Comparison of ENCODE assay signal across 31 mouse cellular contexts in genomic region chr2:22679944-22680343, GRCm38 (mm10). TPM values are rescaled to one million over a fixed set of nuclear protein-coding genes. Genes with fewer than 3 reads are reported as not detected.
A peak's percentile ranks its signal among the peaks of the same experiment; 100 is the strongest.
DNase-seq lines count a peak whose midpoint lies in the region; ATAC-seq and TF ChIP-seq lines count a peak whose summit lies in the region.
"Had no signal": no experiment of that assay in that cellular context is flagged by ENCODE, and none has a peak within 500 bp of the region (broad histone marks: within the 10 kb centered on the region; RNA-seq: fewer than 3 reads in every experiment).

No protein-coding gene starts in this region.

- no peaks in the 10 kb centered on the region for H3K4me1 ChIP-seq in heart, postnatal 0 days (ENCODE audit: control insufficient read depth, insufficient read depth)
- H3K4me1 ChIP-seq in heart, embryonic 10.5 days = no peaks in the 10 kb centered on the region
- H3K4me1 ChIP-seq: embryonic facial prominence, embryonic 15.5 days; heart, embryonic 15.5 days; hindbrain, embryonic 10.5 days; limb, embryonic 12.5 days; liver, embryonic 12.5 days had no signal

- WGBS in heart, postnatal 0 days = 49% methylated on average over 4 of the region's 4 CpGs
- WGBS in heart, embryonic 10.5 days = 67% methylated on average over 4 of the region's 4 CpGs

- TF ChIP-seq POLR2A in brain, embryonic 14.5 days (IDR thresholded peaks at IDR 0.05; ENCODE audit: borderline replicate concordance, extremely low read depth, insufficient read depth, insufficient read length, poor library complexity, severe bottlenecking) = no peak

- H3K4me2 ChIP-seq in heart, postnatal 0 days (ENCODE audit: low read depth, low read length) = no peak overlapping the region
- H3K4me2 ChIP-seq: embryonic facial prominence, embryonic 15.5 days; heart, embryonic 15.5 days; limb, embryonic 12.5 days; liver, embryonic 12.5 days; midbrain, embryonic 11.5 days had no signal

- H3K9ac ChIP-seq in heart, postnatal 0 days (replicated peaks; ENCODE audit: low read depth, low read length) = no peak overlapping the region
- H3K9ac ChIP-seq: embryonic facial prominence, embryonic 15.5 days; heart, embryonic 15.5 days; limb, embryonic 12.5 days; liver, embryonic 12.5 days had no signal

- H3K4me3 ChIP-seq in heart, postnatal 0 days (ENCODE audit: low read depth, low read length) = no peak overlapping the region
- no peak overlapping the region for H3K4me3 ChIP-seq in heart, embryonic 10.5 days
- H3K4me3 ChIP-seq: embryonic facial prominence, embryonic 15.5 days; gastrocnemius, adult 2 months; heart, embryonic 15.5 days; hindbrain, embryonic 10.5 days; layer of hippocampus, adult 2 months; limb, embryonic 12.5 days; liver, embryonic 12.5 days had no signal

- intact Hi-C loops in left cerebral cortex, postnatal 10 days (cut with DNase I) = no loop called here

- no peak for TF ChIP-seq EP300 in heart, postnatal 0 days (IDR thresholded peaks at IDR 0.05; ENCODE audit: low read depth)

- no peaks in the 10 kb centered on the region for H3K36me3 ChIP-seq in heart, postnatal 0 days (replicated peaks; ENCODE audit: control insufficient read depth, insufficient read depth, low read length)
- no peaks in the 10 kb centered on the region for H3K36me3 ChIP-seq in heart, embryonic 10.5 days
- H3K36me3 ChIP-seq: embryonic facial prominence, embryonic 15.5 days; heart, embryonic 15.5 days; hindbrain, embryonic 10.5 days; limb, embryonic 12.5 days; liver, embryonic 12.5 days had no signal

- peak; percentile 21 to 85 for DNase-seq in adrenal gland, adult (ENCODE audit: inconsistent age in 2 of 2, low spot score in 1 of 2)
- no peak for DNase-seq in adrenal gland, postnatal 25 days
- DNase-seq in heart, postnatal 0 days (ENCODE audit: low spot score) = peak; percentile 11
- no peak for DNase-seq in heart, embryonic 10.5 days (ENCODE audit: low spot score)
- DNase-seq in brain, embryonic 14.5 days (ENCODE audit: low read depth) = peak; percentile 17
- DNase-seq in urinary bladder, postnatal 14 days (ENCODE audit: low spot score) = no peak
- DNase-seq in left cerebral cortex, postnatal 10 days (ENCODE audit: extremely low spot score in 1 of 2, low spot score in 2 of 2) = no peak
- DNase-seq: cerebellum, adult 11 months; cerebellum, postnatal 25 days; gastrocnemius, adult 2 months; kidney, adult 9 months; kidney, postnatal 14 days; layer of hippocampus, postnatal 36 days; lung, adult 2 months; lung, postnatal 14 days; right cerebral cortex, postnatal 25 days; spleen, adult 18-20 months had no signal

- no peaks in the 10 kb centered on the region for H3K9me3 ChIP-seq in heart, postnatal 0 days (replicated peaks; ENCODE audit: control insufficient read depth, low read length)
- H3K9me3 ChIP-seq in heart, embryonic 10.5 days = no peaks in the 10 kb centered on the region
- H3K9me3 ChIP-seq: embryonic facial prominence, embryonic 15.5 days; heart, embryonic 15.5 days; hindbrain, embryonic 10.5 days; limb, embryonic 12.5 days; liver, embryonic 12.5 days had no signal

- no peak for ATAC-seq in heart, postnatal 0 days (ENCODE audit: insufficient read depth, low read depth)
- ATAC-seq in CD4-positive, CD25-positive, alpha-beta regulatory T cell, adult 4 months = peak; percentile 26
- ATAC-seq: hindbrain, embryonic 16.5 days; intestine, embryonic 16.5 days; liver, embryonic 12.5 days had no signal

- no peak for TF ChIP-seq CTCF in heart, postnatal 0 days (IDR thresholded peaks at IDR 0.05; ENCODE audit: low read depth)
- TF ChIP-seq CTCF in brain, embryonic 14.5 days (IDR thresholded peaks at IDR 0.05; ENCODE audit: borderline replicate concordance, extremely low read depth, insufficient read depth, insufficient read length) = no peak

- no peaks in the 10 kb centered on the region for H3K27me3 ChIP-seq in heart, postnatal 0 days (ENCODE audit: control insufficient read depth, insufficient read depth, low read length)
- no peaks in the 10 kb centered on the region for H3K27me3 ChIP-seq in heart, embryonic 10.5 days (ENCODE audit: insufficient read depth, poor library complexity, severe bottlenecking)
- H3K27me3 ChIP-seq: embryonic facial prominence, embryonic 15.5 days; heart, embryonic 15.5 days; limb, embryonic 12.5 days; liver, embryonic 12.5 days had no signal

- H3K27ac ChIP-seq in heart, postnatal 0 days (ENCODE audit: low read depth) = no peak overlapping the region
- no peak overlapping the region for H3K27ac ChIP-seq in heart, embryonic 10.5 days
- H3K27ac ChIP-seq: embryonic facial prominence, embryonic 15.5 days; gastrocnemius, adult 2 months; heart, embryonic 15.5 days; hindbrain, embryonic 10.5 days; layer of hippocampus, adult 2 months; limb, embryonic 12.5 days; liver, embryonic 12.5 days had no signal

RNA-seq across cellular contexts. Expression of gene Gad2, which starts 57.9 kb away (rescaled TPM):
- not detected in 2 replicates for total RNA-seq in adrenal gland, postnatal 25 days (2021)
- total RNA-seq in heart, postnatal 0 days (2014; rRNA removed; ENCODE audit: low replicate concordance) = 0.04 TPM in 1 of 2 replicates, not detected in the other
- polyA plus RNA-seq in heart, postnatal 0 days (2015; fragmentation: Nextera tagmentation; extraction: Ambion mirVana) = 0.11 and 0.32 TPM in 2 replicates
- polyA plus RNA-seq in heart, embryonic 10.5 days (2016; fragmentation: Nextera tagmentation; extraction: Ambion mirVana) = 0.12 and 0.28 TPM in 2 replicates
- not detected for polyA plus RNA-seq in CD4-positive, CD25-positive, alpha-beta regulatory T cell, adult 4 months (2017; shearing (Covaris generic))
- 40.0 and 49.5 TPM in 2 replicates for polyA plus RNA-seq in brain, embryonic 14.5 days (2012; rRNA removed)
- 10 to 100 TPM; 74.6 to 91.9 TPM for total RNA-seq in left cerebral cortex, postnatal 10 days (2021)
- total RNA-seq: gastrocnemius, adult 2 months; gastrocnemius, postnatal 4 days; heart, adult 8-10 months; megakaryocyte progenitor cell, adult 5-6 weeks; neutrophil, adult 5-6 weeks had no signal
- polyA plus RNA-seq: intestine, embryonic 16.5 days; liver, embryonic 12.5 days; lung, adult 2 months had no signal

Comparison
In these comparisons a context has a peak if more than half of its experiments do, and no peak if none do; other contexts are left out.
1. DNase-seq: peak in adrenal gland, adult (2 of 2), heart, postnatal 0 days (single experiment) and brain, embryonic 14.5 days (single experiment); none in adrenal gland, postnatal 25 days (single experiment), heart, embryonic 10.5 days (single experiment), urinary bladder, postnatal 14 days (single experiment) and left cerebral cortex, postnatal 10 days (0 of 2).
2. RNA of gene Gad2, which starts 57.9 kb away (polyA plus RNA-seq): 40.0 to 49.5 TPM in brain, embryonic 14.5 days; 0.12 to 0.28 TPM in heart, embryonic 10.5 days, 0.11 to 0.32 TPM in heart, postnatal 0 days and not detected in CD4-positive, CD25-positive, alpha-beta regulatory T cell, adult 4 months; every median in the first group is over 10 times any median in the second.